Mouse (Mus musculus) MEL (cell line): Measurements from ENCODE around the gene Zbtb24. TPM values are rescaled to one million over a fixed set of nuclear protein-coding genes. Genes with fewer than 3 reads are reported as not detected.

Experiments used
- DNase-seq: peaks from one replicate; pipeline ENCODE4 v3.0.0; 2011; ENCODE audit warnings: low read depth, low spot score
- H3K27ac ChIP-seq: 2 replicates; pipeline ENCODE4 v1.5.1; 2012; ENCODE audit warnings: low read depth, mild to moderate bottlenecking, control low read depth, low read length, moderate library complexity; ENCODE audit not compliant: control insufficient read depth
- H3K27me3 ChIP-seq, 2 experiments: fragments of 150-350 bp in 1 of 2; sonication (generic) in 1 of 2; 2 replicates each; pipeline ENCODE4 v1.6.1; 2012; ENCODE audit warnings: low read length in 2 of 2, mild to moderate bottlenecking in 2 of 2, improper control_type of control experiment in 1 of 2, moderate library complexity in 1 of 2; ENCODE audit not compliant: insufficient read depth in 2 of 2, control insufficient read depth in 1 of 2
- H3K36me3 ChIP-seq, 2 experiments: 2 replicates each; pipeline ENCODE4 v1.6.1; 2012 to 2014; ENCODE audit warnings: low read length in 2 of 2, improper control_type of control experiment in 1 of 2, inconsistent platforms in 1 of 2, mild to moderate bottlenecking in 1 of 2; ENCODE audit not compliant: insufficient read depth in 2 of 2, control insufficient read depth in 1 of 2
- H3K4me1 ChIP-seq, 2 experiments: fragments of 150-350 bp in 1 of 2; sonication (generic) in 1 of 2; 2 replicates each; pipeline ENCODE4 v1.6.1; 2012; ENCODE audit warnings: low read length in 2 of 2, improper control_type of control experiment in 1 of 2, mild to moderate bottlenecking in 1 of 2; ENCODE audit not compliant: insufficient read depth in 2 of 2, control insufficient read depth in 1 of 2
- H3K4me3 ChIP-seq, 2 experiments: fragments of 150-350 bp in 1 of 2; sonication (generic) in 1 of 2; 2 replicates each; pipeline ENCODE4 v1.5.1; 2012; ENCODE audit warnings: low read depth in 2 of 2, low read length in 2 of 2, mild to moderate bottlenecking in 2 of 2, moderate library complexity in 2 of 2, control low read depth in 1 of 2, improper control_type of control experiment in 1 of 2; ENCODE audit not compliant: control insufficient read depth in 1 of 2, insufficient read depth in 1 of 2
- H3K79me2 ChIP-seq: 2 replicates; pipeline ENCODE4 v1.6.1; 2012; ENCODE audit warnings: mild to moderate bottlenecking, low read length, moderate library complexity; ENCODE audit not compliant: control insufficient read depth, poor library complexity, insufficient read depth
- H3K9ac ChIP-seq: 2 replicates; pipeline ENCODE4 v1.6.1; 2012; ENCODE audit warnings: low read depth, mild to moderate bottlenecking, control low read depth, low read length, moderate library complexity; ENCODE audit not compliant: control insufficient read depth, poor library complexity, severe bottlenecking
- H3K9me3 ChIP-seq: fragments of 150-350 bp; sonication (generic); replicated peaks from 2 replicates; pipeline ENCODE4 v1.6.1; 2012; ENCODE audit warnings: mild to moderate bottlenecking, low read length, improper control_type of control experiment, moderate library complexity; ENCODE audit not compliant: insufficient read depth
- CHD1 ChIP-seq: IDR thresholded peaks from 2 replicates; pipeline ENCODE4 v1.6.1; 2012; ENCODE audit warnings: low read depth, mild to moderate bottlenecking, inconsistent platforms, low read length, improper control_type of control experiment
- CHD2 ChIP-seq: IDR thresholded peaks from 2 replicates; pipeline ENCODE4 v1.6.1; 2011; ENCODE audit warnings: low read length, improper control_type of control experiment
- CTCF ChIP-seq, 3 experiments: IDR thresholded peaks in 2 of 3; conservative IDR thresholded peaks in 1 of 3; 2 replicates each; pipeline ENCODE4 v1.5.1; 2011 to 2012; ENCODE audit warnings: low read length in 3 of 3, low read depth in 2 of 3, mild to moderate bottlenecking in 2 of 3, improper control_type of control experiment in 1 of 3, inconsistent platforms in 1 of 3, mixed read lengths in 1 of 3, moderate library complexity in 1 of 3; ENCODE audit not compliant: control insufficient read depth in 1 of 3, insufficient read depth in 1 of 3, poor library complexity in 1 of 3, severe bottlenecking in 1 of 3
- E2F4 ChIP-seq: IDR thresholded peaks from 2 replicates; pipeline ENCODE4 v1.6.1; 2011; ENCODE audit warnings: low read depth, low read length, improper control_type of control experiment, borderline replicate concordance
- EP300 ChIP-seq, 2 experiments: IDR thresholded peaks; 2 replicates each; pipeline ENCODE4 v1.6.1; 2011; ENCODE audit warnings: improper control_type of control experiment in 2 of 2, low read length in 2 of 2, low read depth in 1 of 2, mild to moderate bottlenecking in 1 of 2
- ETS1 ChIP-seq: IDR thresholded peaks from 2 replicates; pipeline ENCODE4 v1.6.1; 2012; ENCODE audit warnings: low read depth, mild to moderate bottlenecking, inconsistent platforms, low read length, improper control_type of control experiment, moderate library complexity
- GABPA ChIP-seq: IDR thresholded peaks from 2 replicates; pipeline ENCODE4 v1.6.1; 2012; ENCODE audit warnings: low read depth, mild to moderate bottlenecking, inconsistent platforms, low read length, improper control_type of control experiment, moderate library complexity
- GATA1 ChIP-seq: IDR thresholded peaks from 2 replicates; pipeline ENCODE4 v1.6.1; 2011; ENCODE audit warnings: low read depth, low read length, improper control_type of control experiment
- HCFC1 ChIP-seq: IDR thresholded peaks from 2 replicates; pipeline ENCODE4 v1.6.1; 2012; ENCODE audit warnings: low read depth, mild to moderate bottlenecking, inconsistent platforms, low read length, improper control_type of control experiment, moderate library complexity
- KAT2A ChIP-seq: conservative IDR thresholded peaks from 2 replicates; pipeline ENCODE4 v1.6.1; 2012; ENCODE audit warnings: low read depth, low read length, improper control_type of control experiment, inconsistent platforms
- MAFK ChIP-seq: IDR thresholded peaks from 2 replicates; pipeline ENCODE4 v1.6.1; 2011; ENCODE audit warnings: low read depth, mild to moderate bottlenecking, low read length, improper control_type of control experiment, borderline replicate concordance
- MAX ChIP-seq: IDR thresholded peaks from 2 replicates; pipeline ENCODE4 v1.6.1; 2011; ENCODE audit warnings: low read length, improper control_type of control experiment
- MAZ ChIP-seq: IDR thresholded peaks from 2 replicates; pipeline ENCODE4 v1.6.1; 2012; ENCODE audit warnings: low read depth, mild to moderate bottlenecking, inconsistent platforms, low read length, improper control_type of control experiment
- MEF2A ChIP-seq: IDR thresholded peaks from 2 replicates; pipeline ENCODE4 v1.6.1; 2014; ENCODE audit warnings: low read depth, mild to moderate bottlenecking, inconsistent platforms, low read length, improper control_type of control experiment; ENCODE audit not compliant: poor library complexity, insufficient replicate concordance, severe bottlenecking; ENCODE audit errors: extremely low read depth
- MXI1 ChIP-seq: IDR thresholded peaks from 2 replicates; pipeline ENCODE4 v1.6.1; 2011; ENCODE audit warnings: mild to moderate bottlenecking, low read depth, low read length, improper control_type of control experiment
- MYB ChIP-seq: IDR thresholded peaks from 2 replicates; pipeline ENCODE4 v1.6.1; 2011; ENCODE audit warnings: mild to moderate bottlenecking, low read depth, low read length, improper control_type of control experiment
- MYC ChIP-seq: IDR thresholded peaks from 2 replicates; pipeline ENCODE4 v1.6.1; 2011; ENCODE audit warnings: low read depth, mild to moderate bottlenecking, low read length, improper control_type of control experiment, moderate library complexity
- NELFE ChIP-seq: IDR thresholded peaks from 2 replicates; pipeline ENCODE4 v1.6.1; 2011; ENCODE audit warnings: low read depth, low read length, improper control_type of control experiment
- NRF1 ChIP-seq: IDR thresholded peaks from 2 replicates; pipeline ENCODE4 v1.6.1; 2014; ENCODE audit warnings: low read depth, mild to moderate bottlenecking, inconsistent platforms, low read length, improper control_type of control experiment, moderate library complexity; ENCODE audit not compliant: poor library complexity, insufficient read depth, severe bottlenecking
- POLR2A ChIP-seq, 2 experiments: IDR thresholded peaks; 2 replicates each; pipeline ENCODE4 v1.6.1; 2011 to 2012; ENCODE audit warnings: low read length in 2 of 2, mild to moderate bottlenecking in 2 of 2, control low read depth in 1 of 2, improper control_type of control experiment in 1 of 2, low read depth in 1 of 2, moderate library complexity in 1 of 2; ENCODE audit not compliant: control insufficient read depth in 1 of 2, insufficient read depth in 1 of 2, poor library complexity in 1 of 2
- POLR2AphosphoS2 ChIP-seq: IDR thresholded peaks from 2 replicates; pipeline ENCODE4 v1.6.1; 2011; ENCODE audit warnings: low read length, improper control_type of control experiment
- RAD21 ChIP-seq: IDR thresholded peaks from 2 replicates; pipeline ENCODE4 v1.6.1; 2011; ENCODE audit warnings: mild to moderate bottlenecking, low read depth, low read length, improper control_type of control experiment
- RCOR1 ChIP-seq: IDR thresholded peaks from 2 replicates; pipeline ENCODE4 v1.6.1; 2012; ENCODE audit warnings: low read depth, mild to moderate bottlenecking, inconsistent platforms, low read length, improper control_type of control experiment
- SMC3 ChIP-seq: IDR thresholded peaks from 2 replicates; pipeline ENCODE4 v1.6.1; 2011; ENCODE audit warnings: low read depth, low read length, improper control_type of control experiment
- TAL1 ChIP-seq: IDR thresholded peaks from 2 replicates; pipeline ENCODE4 v1.6.1; 2012; ENCODE audit warnings: mild to moderate bottlenecking, inconsistent platforms, low read length, moderate library complexity, mixed read lengths
- TBP ChIP-seq: IDR thresholded peaks from 2 replicates; pipeline ENCODE4 v1.8.0; 2011; ENCODE audit warnings: low read depth, low read length, improper control_type of control experiment
- TCF12 ChIP-seq: IDR thresholded peaks from 2 replicates; pipeline ENCODE4 v1.6.1; 2014; ENCODE audit warnings: low read depth, mild to moderate bottlenecking, inconsistent platforms, low read length, improper control_type of control experiment, moderate library complexity
- UBTF ChIP-seq: IDR thresholded peaks from 2 replicates; pipeline ENCODE4 v1.6.1; 2012; ENCODE audit warnings: low read depth, mild to moderate bottlenecking, inconsistent platforms, low read length, improper control_type of control experiment, moderate library complexity, borderline replicate concordance; ENCODE audit not compliant: insufficient read depth
- USF1 ChIP-seq: IDR thresholded peaks from 2 replicates; pipeline ENCODE4 v1.6.1; 2014; ENCODE audit warnings: low read depth, mild to moderate bottlenecking, inconsistent platforms, low read length, improper control_type of control experiment, moderate library complexity
- ZKSCAN1 ChIP-seq: IDR thresholded peaks from 2 replicates; pipeline ENCODE4 v1.6.1; 2012; ENCODE audit warnings: low read depth, mild to moderate bottlenecking, inconsistent platforms, low read length, improper control_type of control experiment, moderate library complexity
- polyA plus RNA-seq, 2 experiments: library from polyadenylated mRNA; stranded (reverse) in 1 of 2; unstranded in 1 of 2; fragments of >175 nt in 1 of 2; fragments of >200 nt in 1 of 2; gene quantifications; 2 replicates each; pipeline versions ENCODE4 v1.2.1 to v1.2.4; 2012; ENCODE audit warnings: low replicate concordance in 2 of 2, low read depth in 1 of 2; ENCODE audit not compliant: insufficient read length in 2 of 2, insufficient read depth in 1 of 2, missing spikeins in 1 of 2
- total RNA-seq: library from RNA; depleted of rRNA; stranded (reverse); fragments of 300-350 nt; gene quantifications from 2 replicates; pipeline ENCODE4 v1.2.3, GENCODE M21; 2012

Gene Zbtb24
- total and polyA plus RNA-seq, 3 experiments, result 7.6 to 11.0 TPM; not detected in 1

DNA sequence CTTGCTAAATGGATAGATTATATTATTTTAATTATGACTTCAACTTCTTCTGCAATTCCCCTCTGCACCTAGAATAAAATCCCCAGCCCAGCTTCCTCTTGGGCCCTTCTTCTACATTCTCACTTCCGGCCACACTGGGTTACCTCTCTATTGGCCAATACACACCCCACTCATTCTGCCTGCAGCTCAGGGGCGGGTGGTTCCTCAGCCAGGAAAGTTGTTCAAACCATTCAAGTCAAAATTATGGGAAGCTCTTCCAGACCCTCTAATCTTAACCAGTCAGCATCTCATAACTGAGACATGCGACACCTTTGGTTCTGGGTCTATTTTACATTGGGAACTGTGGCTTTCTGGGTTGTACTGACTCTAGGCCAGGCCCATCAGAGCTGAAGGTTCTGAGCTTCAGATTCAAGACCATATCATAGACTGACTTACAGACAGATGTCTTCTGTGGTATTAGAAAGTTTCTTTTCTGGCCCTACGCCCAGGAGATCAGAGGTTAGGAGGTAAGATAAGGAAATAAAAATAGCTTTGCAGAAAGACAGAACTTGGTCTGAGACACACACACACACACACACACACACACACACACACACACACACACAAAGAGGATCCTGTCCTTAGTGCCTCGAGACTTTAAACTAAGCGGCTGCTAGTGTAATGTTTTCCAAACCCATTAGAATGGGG is 23.7 kb downstream of the Zbtb24 start (continued):
- TF ChIP-seq GABPA (no peak), HCFC1 (peak; percentile 54; the same call in 1 of the 2 replicates), MAFK (peak; percentile 76; the same call in 1 of the 2 replicates), CHD1 (no peak), E2F4 (no peak), TCF12 (peak; percentile 90), MAX (no peak), POLR2A (IDR thresholded peaks at IDR 0.05; ENCODE audit: control insufficient read depth in 1 of 2, insufficient read depth in 1 of 2, low read depth in 1 of 2, low read length in 2 of 2, poor library complexity in 1 of 2) (no peak), NELFE (no peak), UBTF (no peak), RCOR1 (peak; percentile 97), NRF1 (no peak), SMC3 (no peak), ZKSCAN1 (no peak), MEF2A (peak; percentile 99), MYC (no peak; the same call in 1 of the 2 replicates), TAL1 (peak; percentile 77), TBP (peak; percentile 45; the same call in 1 of the 2 replicates), USF1 (no peak), EP300 (IDR thresholded peaks at IDR 0.05; ENCODE audit: low read depth in 1 of 2, low read length in 2 of 2) (peak; percentile 90 to 95), MXI1 (peak; percentile 49; the same call in 1 of the 2 replicates), CHD2 (peak; percentile 34; the same call in 1 of the 2 replicates)
- TF ChIP-seq, all 39 proteins: peak for 15

DNA sequence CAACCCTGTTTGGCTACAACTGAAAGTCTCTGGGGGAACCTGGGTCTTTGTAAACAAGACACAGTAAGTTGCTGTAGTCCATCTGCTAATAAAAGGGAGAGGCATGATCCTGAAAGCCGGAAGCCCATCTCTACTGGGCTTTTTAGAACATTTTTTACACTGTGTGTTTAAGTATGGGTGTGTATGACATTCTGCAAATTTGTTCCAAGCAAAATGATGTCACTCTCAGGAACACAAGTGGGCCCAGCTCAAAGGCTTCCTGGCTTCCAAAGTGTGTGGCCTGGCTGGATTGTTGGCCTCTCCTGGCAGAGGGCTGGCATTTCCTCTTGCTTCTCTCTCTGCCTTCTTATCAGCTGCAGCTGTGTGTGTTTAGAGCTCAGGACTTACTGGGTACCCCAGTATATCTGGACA is 24.8 kb downstream of the Zbtb24 start:
- no peaks in the 10 kb centered on the region for H3K79me2 ChIP-seq
- peak; percentile 44 for DNase-seq
- peaks cover 18 to 38% of the 10 kb centered on the region in 2 experiments for H3K4me1 ChIP-seq
- no peaks in the 10 kb centered on the region for H3K27me3 ChIP-seq
- peak overlapping the region; percentile 31 for H3K9ac ChIP-seq
- H3K36me3 ChIP-seq, result peaks cover 0 to 29% of the 10 kb centered on the region in 2 experiments; a peak in 2 of 4 replicates
- H3K4me3 ChIP-seq, result no peak overlapping the region
- peak overlapping the region; percentile 55 for H3K27ac ChIP-seq
- no peaks in the 10 kb centered on the region for H3K9me3 ChIP-seq
- peak; percentile 68 for TF ChIP-seq TAL1
- no peak for TF ChIP-seq MYC
- no peak for TF ChIP-seq CHD2
- TF ChIP-seq KAT2A, result no peak
- TF ChIP-seq USF1, result no peak
- peak; percentile 66 for TF ChIP-seq ETS1
- TF ChIP-seq GATA1, result peak; percentile 70
- peak; percentile 47; the same call in 1 of the 2 replicates for TF ChIP-seq MXI1
- peak; percentile 71 for TF ChIP-seq TCF12
- TF ChIP-seq EP300 (IDR thresholded peaks at IDR 0.05; ENCODE audit: low read depth in 1 of 2, low read length in 2 of 2), result peak; percentile 43 to 60
- no peak for TF ChIP-seq RAD21
- TF ChIP-seq MEF2A, result 0 out of 2 replicates have a peak, but pooled peaks have one; percentile 41
- TF ChIP-seq MAZ, result no peak
- TF ChIP-seq MYB, result no peak
- TF ChIP-seq POLR2AphosphoS2, result no peak
- TF ChIP-seq CTCF (IDR thresholded peaks at IDR 0.05 in 2 of 3, conservative IDR thresholded peaks at IDR 0.05 in 1 of 3; ENCODE audit: control insufficient read depth in 1 of 3, insufficient read depth in 1 of 3, low read depth in 2 of 3, low read length in 3 of 3, poor library complexity in 1 of 3, severe bottlenecking in 1 of 3), result no peak
